Mouse (Mus musculus) limb, embryonic 10.5 days (tissue): ENCODE results near the gene Ren1. TPM values are rescaled to one million over a fixed set of nuclear protein-coding genes. Genes with fewer than 3 reads are reported as not detected.
A peak's percentile ranks its signal among the peaks of the same experiment; 100 is the strongest.

Experiments used
- DNase-seq: peaks from one replicate; pipeline ENCODE4 v3.0.0-alpha.2; 2017; ENCODE audit warnings: low spot score
- H3K27ac ChIP-seq: fragments of 300-500 bp; sonication (generic); 2 replicates; pipeline ENCODE4 v1.5.1; 2016; ENCODE audit warnings: mild to moderate bottlenecking
- H3K27me3 ChIP-seq: fragments of 300-500 bp; sonication (generic); 2 replicates; pipeline ENCODE4 v1.6.1; 2016; ENCODE audit warnings: low read depth, mild to moderate bottlenecking; ENCODE audit not compliant: poor library complexity, severe bottlenecking
- H3K36me3 ChIP-seq: fragments of 300-500 bp; sonication (generic); 2 replicates; pipeline ENCODE4 v1.6.1; 2016; ENCODE audit warnings: mild to moderate bottlenecking, moderate library complexity
- H3K4me1 ChIP-seq: fragments of 300-500 bp; sonication (generic); 2 replicates; pipeline ENCODE4 v1.6.1; 2016
- H3K4me3 ChIP-seq: fragments of 300-500 bp; sonication (generic); 2 replicates; pipeline ENCODE4 v1.5.1; 2016; ENCODE audit warnings: mild to moderate bottlenecking, moderate library complexity
- H3K9me3 ChIP-seq: fragments of 300-500 bp; sonication (generic); replicated peaks from 2 replicates; pipeline ENCODE4 v1.6.1; 2016; ENCODE audit warnings: mild to moderate bottlenecking
- WGBS: fragments of 180-500 bp; shearing (Covaris S2); methylation state at CpG from one replicate; pipeline ENCODE4 v1.1.7; 2016; 5-methylcytosine and 5-hydroxymethylcytosine counted together
- polyA plus RNA-seq: library from polyadenylated mRNA; unstranded; fragments of >200 nt; fragmentation: Nextera tagmentation; extraction: Ambion mirVana; gene quantifications from 2 replicates; pipeline ENCODE4 v1.2.1, GENCODE M21; 2016

Ren1 gene
- polyA plus RNA-seq, 1 experiment from 2014 or later = not detected

- WGBS = 80% methylated on average over 11 of the region's 11 CpGs
These were observed 2.4 kb upstream of the Ren1 start for GRCm38 (mm10) chr1:133347693-133348520.

GRCm38 (mm10) chr1:133351762-133352161, 1.5 kb downstream of the Ren1 start:
- 36% methylated on average over 9 of the region's 9 CpGs for WGBS
- no peak for DNase-seq
- Histone ChIP-seq H3K27ac (no peak overlapping the region), H3K4me3 (no peak overlapping the region), H3K4me1 (peaks cover 25% of the 10 kb centered on the region), H3K36me3 (no peaks in the 10 kb centered on the region), H3K9me3 (no peaks in the 10 kb centered on the region), H3K27me3 (peaks cover 42% of the 10 kb centered on the region)

More at GRCm38 (mm10) chr1:133347693-133348520, 2.4 kb upstream of the Ren1 start:
- H3K9me3 ChIP-seq = no peaks in the 10 kb centered on the region
- peaks cover 9% of the 10 kb centered on the region for H3K4me1 ChIP-seq
- peaks cover 12% of the 10 kb centered on the region; the same call in 1 of the 2 replicates for H3K27me3 ChIP-seq
- no peaks in the 10 kb centered on the region for H3K36me3 ChIP-seq
- DNase-seq = no peak
- H3K4me3 ChIP-seq = no peak overlapping the region
- no peak overlapping the region for H3K27ac ChIP-seq

- 59% methylated on average over 12 of the region's 12 CpGs for WGBS
- peak; percentile 72 for DNase-seq
- H3K9me3 ChIP-seq = no peaks in the 10 kb centered on the region
- peaks cover 58% of the 10 kb centered on the region for H3K27me3 ChIP-seq
- no peaks in the 10 kb centered on the region for H3K36me3 ChIP-seq
- no peak overlapping the region for H3K4me3 ChIP-seq
- H3K27ac ChIP-seq = no peak overlapping the region
- peaks cover 26% of the 10 kb centered on the region for H3K4me1 ChIP-seq
These were observed 3.1 kb downstream of the Ren1 start for GRCm38 (mm10) chr1:133353371-133353809.

- WGBS = 43% methylated on average over 5 of the region's 5 CpGs
- no peak for DNase-seq
- Histone ChIP-seq H3K36me3 (no peaks in the 10 kb centered on the region), H3K4me1 (peaks cover 23% of the 10 kb centered on the region), H3K27ac (peak overlapping the region; percentile 25; the same call in 1 of the 2 replicates), H3K27me3 (peaks cover 73% of the 10 kb centered on the region), H3K9me3 (no peaks in the 10 kb centered on the region), H3K4me3 (no peak overlapping the region)
These were observed 5.2 kb downstream of the Ren1 start for GRCm38 (mm10) chr1:133355469-133355868.

GRCm38 (mm10) chr1:133355912-133356311, 5.6 kb downstream of the Ren1 start:
- Histone ChIP-seq H3K4me1 (peaks cover 21% of the 10 kb centered on the region), H3K27ac (0 out of 2 replicates have a peak overlapping the region, but pooled peaks have one; percentile 25), H3K36me3 (no peaks in the 10 kb centered on the region), H3K27me3 (peaks cover 73% of the 10 kb centered on the region), H3K9me3 (no peaks in the 10 kb centered on the region), H3K4me3 (no peak overlapping the region)
- no peak for DNase-seq
- WGBS = 58% methylated on average over 15 of the region's 15 CpGs

GRCm38 (mm10) chr1:133356330-133356729, 6.0 kb downstream of the Ren1 start:
- Histone ChIP-seq H3K9me3 (no peaks in the 10 kb centered on the region), H3K27ac (no peak overlapping the region), H3K4me3 (no peak overlapping the region), H3K36me3 (no peaks in the 10 kb centered on the region), H3K27me3 (peaks cover 69% of the 10 kb centered on the region), H3K4me1 (peaks cover 20% of the 10 kb centered on the region)
- WGBS = 63% methylated on average over 8 of the region's 8 CpGs
- no peak for DNase-seq

GRCm38 (mm10) chr1:133361006-133361405, 10.7 kb downstream of the Ren1 start:
- Histone ChIP-seq H3K4me1 (peaks cover 33% of the 10 kb centered on the region), H3K27me3 (peaks cover 80% of the 10 kb centered on the region), H3K4me3 (no peak overlapping the region), H3K9me3 (no peaks in the 10 kb centered on the region), H3K27ac (no peak overlapping the region), H3K36me3 (no peaks in the 10 kb centered on the region)
- WGBS = 87% methylated on average over 6 of the region's 6 CpGs
- no peak for DNase-seq

- Histone ChIP-seq H3K4me1 (peaks cover 33% of the 10 kb centered on the region), H3K27ac (no peak overlapping the region), H3K9me3 (no peaks in the 10 kb centered on the region), H3K36me3 (no peaks in the 10 kb centered on the region), H3K27me3 (peaks cover 78% of the 10 kb centered on the region), H3K4me3 (no peak overlapping the region)
- DNase-seq = no peak
- WGBS = 90% methylated on average over 5 of the region's 5 CpGs
These were observed 11.8 kb downstream of the Ren1 start for GRCm38 (mm10) chr1:133362103-133362502.

GRCm38 (mm10) chr1:133363276-133364021, 13.1 kb downstream of the Ren1 start, which contains the start of gene Etnk2:
Gene Etnk2, plus strand, starts transcription at chr1:133363572.
- peak; percentile 88 for DNase-seq
- H3K4me3 ChIP-seq = peak within 1 kb of the TSS; percentile 71
- no peaks in the 10 kb centered on the region for H3K9me3 ChIP-seq
- H3K27ac ChIP-seq = peak within 1 kb of the TSS; percentile 67
- peaks cover 46% of the 10 kb centered on the region for H3K4me1 ChIP-seq
- H3K36me3 ChIP-seq = no peaks in the 10 kb centered on the region
- WGBS = under 1% methylated on average over 52 of the region's 52 CpGs
- H3K27me3 ChIP-seq = peaks cover 65% of the 10 kb centered on the region

- 1% methylated on average over 27 of the region's 27 CpGs for WGBS
- peaks cover 65% of the 10 kb centered on the region for H3K27me3 ChIP-seq
- no peaks in the 10 kb centered on the region for H3K36me3 ChIP-seq
- no peaks in the 10 kb centered on the region for H3K9me3 ChIP-seq
- peak overlapping the region; percentile 67 for H3K27ac ChIP-seq
- DNase-seq = no peak
- H3K4me3 ChIP-seq = peak overlapping the region; percentile 71
- peaks cover 52% of the 10 kb centered on the region for H3K4me1 ChIP-seq
These were observed 13.8 kb downstream of the Ren1 start for GRCm38 (mm10) chr1:133364022-133364630.

- H3K27ac ChIP-seq = no peak overlapping the region
- peaks cover 59% of the 10 kb centered on the region for H3K27me3 ChIP-seq
- WGBS = 43% methylated on average over 2 of the region's 2 CpGs
- H3K4me1 ChIP-seq = peaks cover 52% of the 10 kb centered on the region
- H3K4me3 ChIP-seq = no peak overlapping the region
- H3K9me3 ChIP-seq = no peaks in the 10 kb centered on the region
- no peak for DNase-seq
- no peaks in the 10 kb centered on the region for H3K36me3 ChIP-seq
These were observed 14.6 kb downstream of the Ren1 start for GRCm38 (mm10) chr1:133364890-133365289.

- peaks cover 56% of the 10 kb centered on the region for H3K27me3 ChIP-seq
- no peaks in the 10 kb centered on the region for H3K9me3 ChIP-seq
- no peak overlapping the region for H3K4me3 ChIP-seq
- DNase-seq = no peak
- no peaks in the 10 kb centered on the region for H3K36me3 ChIP-seq
- WGBS = 29% methylated on average over 10 of the region's 10 CpGs
- H3K4me1 ChIP-seq = peaks cover 53% of the 10 kb centered on the region
- peak overlapping the region; percentile 77 for H3K27ac ChIP-seq
These were observed 16.8 kb downstream of the Ren1 start for GRCm38 (mm10) chr1:133366951-133367605.
